Mouse (Mus musculus) thymus, postnatal 0 days (tissue): ENCODE measurements around the gene Cct5. TPM values are rescaled to one million over a fixed set of nuclear protein-coding genes. Genes with fewer than 3 reads are reported as not detected.

Experiments used
- DNase-seq: peaks from one replicate; pipeline ENCODE4 v3.0.0-alpha.2; 2015; ENCODE audit warnings: low spot score
- polyA plus RNA-seq: library from polyadenylated mRNA; unstranded; fragments of >200 nt; fragmentation: Nextera tagmentation; extraction: Ambion mirVana; gene quantifications from 2 replicates; pipeline ENCODE4 v1.2.1, GENCODE M21; 2015

Cct5 gene
- polyA plus RNA-seq, result 463 and 505 TPM in 2 replicates

DNA sequence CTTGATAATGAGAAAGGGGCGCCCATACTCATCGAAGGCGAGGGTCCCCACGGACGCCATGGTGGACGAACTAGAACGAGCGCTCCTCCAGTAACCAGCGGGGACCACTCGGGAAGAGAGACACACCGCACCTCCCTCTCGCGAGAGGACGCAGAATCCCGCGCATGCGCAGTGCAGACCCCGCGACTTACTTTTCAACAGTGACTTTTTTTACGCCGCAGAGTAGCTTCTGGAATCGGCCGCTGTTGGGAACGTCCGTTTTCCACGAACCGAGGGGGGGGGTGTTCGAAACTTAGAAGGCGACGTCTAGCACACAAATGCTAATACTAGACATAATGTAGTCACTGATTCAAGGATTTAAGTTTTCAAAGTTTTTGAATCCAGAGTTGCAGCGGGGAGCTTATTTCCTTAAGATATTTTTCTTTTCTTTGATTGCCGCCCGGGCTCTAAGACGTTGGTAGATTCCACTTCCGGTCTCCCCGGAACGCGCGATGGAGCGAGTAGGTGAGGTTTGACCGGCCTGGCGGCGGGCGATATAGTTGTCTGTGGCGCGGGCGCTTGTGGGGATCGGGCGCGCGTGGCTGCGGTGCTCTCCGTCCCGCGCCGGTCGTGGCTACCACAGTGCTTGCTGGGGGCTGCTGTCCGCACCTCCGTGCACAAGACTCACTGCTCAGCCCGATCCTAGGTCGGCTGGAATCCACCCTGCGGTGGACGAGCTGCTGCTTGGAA is at the start of gene Cct5, which contains the start of gene Fam173b:
Gene Cct5 (minus strand): TSS at position 159 of the 729 bp plus-strand sequence.
Gene Fam173b (plus strand): TSS at position 207 of the 729 bp plus-strand sequence.
- peak; percentile 99 for DNase-seq

- DNase-seq, result no peak
Observed at GRCm38 (mm10) chr15:31650821-31651220, 49.2 kb upstream of the Cct5 start.

- DNase-seq, result no peak
Observed at GRCm38 (mm10) chr15:31649691-31650090, 48.1 kb upstream of the Cct5 start.

- DNase-seq, result no peak
Observed at GRCm38 (mm10) chr15:31647851-31648569, 46.4 kb upstream of the Cct5 start.

DNA sequence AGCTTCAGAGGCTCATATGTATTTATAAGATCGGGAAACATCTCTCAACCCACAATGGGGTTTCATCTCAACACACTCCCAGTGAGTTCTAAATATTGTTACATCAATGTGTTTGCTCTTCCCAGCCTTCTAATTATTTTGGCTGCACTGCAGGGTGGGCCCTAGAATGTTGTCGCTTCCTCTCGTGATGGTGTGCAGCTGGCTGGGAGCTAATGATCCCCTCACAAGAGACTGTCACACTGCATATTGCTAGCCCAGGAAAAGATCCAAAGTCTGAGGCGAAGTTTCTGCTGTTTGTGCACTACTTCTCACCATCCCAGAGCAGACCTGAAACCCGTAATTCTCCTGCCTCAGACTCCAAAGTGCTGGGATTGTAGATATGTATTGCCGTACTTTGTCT is 45.6 kb upstream of the Cct5 start:
- no peak for DNase-seq

DNA sequence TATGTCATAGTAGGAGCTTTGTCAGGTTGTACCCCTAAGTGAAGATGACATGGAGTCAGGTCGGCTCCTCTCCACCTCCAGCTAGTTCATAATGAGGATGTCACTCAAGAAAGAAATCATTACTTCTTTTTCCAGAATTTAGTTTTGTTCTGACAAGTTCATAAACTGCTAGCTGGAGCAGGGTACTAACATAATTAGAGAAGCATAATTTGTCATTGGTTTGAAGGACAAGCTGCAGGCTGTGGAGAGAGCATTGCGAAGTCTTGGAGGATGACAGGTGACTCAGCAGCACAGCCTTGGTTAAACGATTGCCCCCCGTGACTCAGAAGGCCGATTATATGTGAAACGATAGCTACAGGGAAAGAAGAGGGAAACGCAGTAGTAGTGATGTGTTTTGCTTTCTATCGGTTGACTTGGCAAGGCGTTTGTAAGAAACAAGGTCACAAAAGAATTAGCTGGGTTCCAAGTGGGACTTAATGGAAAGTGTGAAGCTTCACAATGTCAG is 34.5 kb upstream of the Cct5 start:
- no peak for DNase-seq

DNA sequence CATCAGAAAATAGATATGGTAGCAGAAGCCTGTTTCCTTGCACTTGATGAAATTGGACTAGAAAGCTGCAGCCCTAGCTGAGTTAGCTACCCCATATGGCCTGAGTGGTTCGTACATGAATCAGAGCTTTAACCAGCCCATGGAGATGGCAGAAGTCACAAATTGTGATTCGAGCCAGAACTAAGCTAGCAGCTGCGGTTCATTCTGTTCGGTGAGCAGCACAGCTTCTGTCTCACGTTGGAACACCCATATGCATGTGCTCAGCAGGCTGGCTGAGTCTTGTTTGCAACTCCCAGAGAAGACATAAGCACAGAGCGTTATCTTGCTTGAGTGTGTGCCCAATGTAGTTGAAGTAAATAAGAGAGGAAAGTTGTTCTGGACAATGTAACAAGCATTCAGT is 33.0 kb upstream of the Cct5 start:
- no peak for DNase-seq

DNA sequence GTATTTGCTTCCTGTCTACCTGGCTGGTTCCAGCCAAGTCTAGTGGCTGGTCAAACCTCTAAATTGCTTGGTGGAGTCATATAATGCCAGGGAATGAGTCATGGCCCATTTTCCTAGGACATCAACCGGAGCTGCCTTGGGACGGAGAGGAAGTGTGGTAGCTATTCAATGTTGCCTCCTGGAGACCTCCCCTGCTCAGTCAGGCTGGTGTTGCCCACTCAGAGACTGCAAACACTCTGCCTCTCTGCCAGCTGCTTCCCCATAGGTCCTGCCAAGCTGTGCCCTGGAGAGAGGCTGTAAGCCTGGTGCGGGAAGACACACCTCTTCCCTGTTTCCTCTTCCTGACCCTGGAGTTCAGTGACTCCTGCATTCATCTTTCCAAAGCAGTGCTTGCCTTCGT is 30.9 kb upstream of the Cct5 start:
- no peak for DNase-seq

GRCm38 (mm10) chr15:31631396-31631858 is 29.8 kb upstream of the Cct5 start:
- DNase-seq, result no peak

- DNase-seq, result no peak
Observed at GRCm38 (mm10) chr15:31629556-31629955, 28.0 kb upstream of the Cct5 start.

- no peak for DNase-seq
Observed at GRCm38 (mm10) chr15:31628180-31628579, 26.6 kb upstream of the Cct5 start.

GRCm38 (mm10) chr15:31627277-31628154 is 25.9 kb upstream of the Cct5 start:
- DNase-seq, result no peak

GRCm38 (mm10) chr15:31619521-31619920 is 17.9 kb upstream of the Cct5 start:
- DNase-seq, result no peak

- no peak for DNase-seq
Observed at GRCm38 (mm10) chr15:31617261-31617660, 15.7 kb upstream of the Cct5 start.

- DNase-seq, result no peak
Observed at GRCm38 (mm10) chr15:31614666-31615065, 13.1 kb upstream of the Cct5 start.

GRCm38 (mm10) chr15:31613826-31614453 is 12.3 kb upstream of the Cct5 start:
- DNase-seq, result no peak

DNA sequence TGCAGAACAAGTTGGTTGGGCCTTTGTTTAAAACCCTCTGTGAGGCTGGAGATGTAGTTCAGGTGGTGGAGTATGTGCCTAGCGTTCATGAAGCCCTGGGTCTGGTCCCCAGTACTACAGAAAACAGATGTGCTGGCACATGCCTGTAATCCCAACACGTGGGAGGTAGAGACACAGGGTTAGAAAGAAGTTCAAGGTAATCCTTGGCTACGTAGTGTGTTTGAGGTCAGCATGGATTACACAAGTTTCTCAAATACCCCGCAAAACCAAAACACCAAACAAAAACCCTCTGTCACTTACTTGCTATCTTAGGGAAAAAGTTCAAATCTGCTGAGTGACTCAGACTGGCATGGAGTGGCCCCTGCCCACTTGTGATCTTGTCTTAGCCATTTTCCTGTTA is 10.4 kb upstream of the Cct5 start:
- DNase-seq, result no peak

DNA sequence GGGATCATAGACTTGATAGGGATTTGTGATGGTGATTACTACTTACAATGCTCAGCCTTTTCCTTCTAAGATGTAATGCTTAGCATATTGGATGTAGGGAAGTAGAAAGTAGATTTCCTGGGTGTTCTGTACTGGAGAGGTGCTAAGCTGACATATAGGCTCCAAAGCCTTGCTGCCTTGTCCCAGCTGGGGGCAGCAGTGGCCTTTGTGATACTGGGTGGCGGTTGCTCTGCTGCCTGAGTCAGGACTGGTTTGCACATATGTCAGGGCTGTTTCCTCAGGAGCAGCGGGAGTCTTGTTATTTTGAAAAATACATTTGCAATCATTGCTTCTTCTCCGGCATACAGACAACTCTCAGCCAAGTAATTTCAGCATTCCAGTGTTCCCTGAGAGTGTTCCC is 9.4 kb upstream of the Cct5 start:
- no peak for DNase-seq

DNA sequence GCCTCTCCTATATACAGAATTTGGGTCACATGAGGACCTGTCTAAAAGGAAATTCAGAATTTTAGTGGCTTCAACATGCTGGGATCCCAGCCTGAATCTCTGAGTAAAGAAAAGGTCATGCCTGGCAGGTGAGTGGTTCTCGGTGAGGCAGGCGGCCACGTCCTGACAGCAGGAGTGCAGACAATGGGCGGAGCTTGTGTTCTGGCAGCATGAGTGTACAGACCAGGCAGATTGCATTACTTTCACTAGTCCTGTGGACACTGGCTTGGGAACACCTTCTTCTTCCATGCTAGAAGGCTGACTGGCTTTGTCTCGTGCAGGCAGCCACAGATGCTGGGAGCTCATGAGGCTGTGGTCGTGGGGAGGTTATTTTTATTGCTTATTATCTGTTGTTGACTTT is 5.2 kb upstream of the Cct5 start:
- DNase-seq, result no peak

- no peak for DNase-seq
Observed at GRCm38 (mm10) chr15:31603113-31603512, 1.5 kb upstream of the Cct5 start.

- peak; percentile 71 for DNase-seq
Observed at GRCm38 (mm10) chr15:31602426-31602825, 822 bp upstream of the Cct5 start.
